Mouse (Mus musculus): Measurements from ENCODE around the gene Gm10638.

Gene Gm10638

GRCm38 (mm10) chr8:86735446-86736111 is 9.9 kb upstream of the Gm10638 start:
- DNase-seq (ENCODE audit: low spot score in 2 of 2), result no peak

- DNase-seq (ENCODE audit: low spot score in 2 of 2), result no peak
These were observed 4.6 kb upstream of the Gm10638 start for GRCm38 (mm10) chr8:86740899-86741298.

GRCm38 (mm10) chr8:86741627-86742026 is 3.9 kb upstream of the Gm10638 start:
- DNase-seq (ENCODE audit: low spot score in 2 of 2), result no peak

DNA sequence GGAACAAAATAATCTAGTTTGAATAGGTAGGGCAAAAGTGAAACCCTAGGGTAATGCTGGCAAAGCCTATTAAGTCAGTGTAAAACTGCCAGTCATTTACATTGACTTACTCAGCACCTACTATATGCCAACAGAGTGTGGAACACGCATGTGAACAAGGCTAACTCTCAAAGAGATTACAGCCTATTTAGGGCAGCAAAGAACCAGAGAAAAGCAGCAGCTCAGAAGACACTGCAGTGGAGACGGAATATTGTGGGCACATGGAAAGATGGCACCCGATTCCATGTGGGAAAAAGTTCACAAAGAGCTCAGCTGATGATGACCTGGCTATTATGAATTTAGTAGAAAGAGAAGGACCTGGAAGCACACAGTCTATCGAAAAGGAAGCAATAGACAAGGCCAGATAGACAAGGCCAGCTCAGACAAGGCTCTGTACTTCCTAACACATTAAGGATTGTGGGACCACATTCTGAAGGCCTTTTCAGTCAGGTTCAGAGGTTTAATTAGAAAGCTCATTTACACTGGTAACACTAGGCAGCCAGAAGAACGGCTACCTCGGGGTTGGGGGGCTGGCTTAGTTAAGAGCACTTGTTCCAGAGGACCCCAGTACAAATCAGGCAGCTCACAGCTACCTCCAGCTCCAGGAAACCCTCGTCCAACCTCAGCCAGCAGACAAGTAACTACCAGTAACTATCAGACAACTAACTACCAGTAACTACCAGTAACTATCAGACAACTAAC is 2.7 kb upstream of the Gm10638 start:
- DNase-seq (ENCODE audit: low spot score in 2 of 2), result no peak

- no peak for DNase-seq (ENCODE audit: low spot score in 2 of 2)
These were observed 932 bp upstream of the Gm10638 start for GRCm38 (mm10) chr8:86744313-86745220.

- DNase-seq (ENCODE audit: low spot score in 2 of 2), result peak; percentile 92 to 96
These were observed 489 bp downstream of the Gm10638 start for GRCm38 (mm10) chr8:86745935-86746441.

DNA sequence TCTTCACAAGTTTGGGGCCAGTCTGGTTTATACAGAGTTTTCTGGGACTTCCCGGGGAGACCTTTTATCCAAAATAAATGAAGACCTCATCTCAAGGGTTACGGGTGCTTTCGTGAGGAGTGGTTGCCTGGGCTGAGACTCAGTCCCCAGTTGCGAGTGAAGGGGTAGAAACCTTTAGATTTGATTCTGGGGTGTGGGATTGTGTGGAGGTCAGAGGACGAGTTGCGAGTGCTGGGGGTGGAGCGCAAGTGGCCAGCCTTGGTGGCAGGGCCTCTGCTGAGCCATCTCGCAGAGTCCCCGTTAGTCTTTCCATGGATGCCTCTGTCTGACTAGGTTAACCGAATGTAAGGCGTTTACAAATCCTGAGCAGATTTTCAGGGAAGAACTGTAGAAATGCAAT is 1.0 kb downstream of the Gm10638 start:
- DNase-seq (ENCODE audit: low spot score in 2 of 2), result peak in 1 of 2 experiments; percentile 10

GRCm38 (mm10) chr8:86749842-86750241 is 4.3 kb downstream of the Gm10638 start:
- DNase-seq (ENCODE audit: low spot score in 2 of 2), result no peak

GRCm38 (mm10) chr8:86756948-86757733 is 11.6 kb downstream of the Gm10638 start:
- DNase-seq (ENCODE audit: low spot score in 2 of 2), result peak in 1 of 2 experiments; percentile 4

- DNase-seq (ENCODE audit: low spot score in 2 of 2), result no peak
These were observed 13.2 kb downstream of the Gm10638 start for GRCm38 (mm10) chr8:86758651-86759050.

GRCm38 (mm10) chr8:86759090-86759491 is 13.6 kb downstream of the Gm10638 start:
- DNase-seq (ENCODE audit: low spot score in 2 of 2), result no peak

DNA sequence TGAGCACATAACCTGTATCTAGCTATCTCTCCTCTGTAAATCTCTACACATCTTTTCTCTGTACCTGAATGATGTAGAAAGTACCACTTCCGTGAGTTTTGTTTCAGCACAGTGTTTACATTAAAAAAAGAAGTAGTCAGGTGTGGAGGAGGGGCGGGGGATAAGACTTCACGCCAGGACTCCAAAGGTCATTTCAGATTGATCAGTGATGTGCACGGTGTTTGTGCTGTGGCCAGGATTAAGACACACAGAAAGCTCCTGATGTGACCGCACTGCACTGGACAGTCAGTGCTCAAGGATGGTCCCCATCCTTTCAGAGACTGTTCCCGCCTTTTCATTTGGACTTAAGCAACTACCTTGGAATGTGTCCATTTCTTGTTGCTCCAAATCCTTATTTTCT is 15.2 kb downstream of the Gm10638 start:
- DNase-seq (ENCODE audit: low spot score in 2 of 2), result no peak

DNA sequence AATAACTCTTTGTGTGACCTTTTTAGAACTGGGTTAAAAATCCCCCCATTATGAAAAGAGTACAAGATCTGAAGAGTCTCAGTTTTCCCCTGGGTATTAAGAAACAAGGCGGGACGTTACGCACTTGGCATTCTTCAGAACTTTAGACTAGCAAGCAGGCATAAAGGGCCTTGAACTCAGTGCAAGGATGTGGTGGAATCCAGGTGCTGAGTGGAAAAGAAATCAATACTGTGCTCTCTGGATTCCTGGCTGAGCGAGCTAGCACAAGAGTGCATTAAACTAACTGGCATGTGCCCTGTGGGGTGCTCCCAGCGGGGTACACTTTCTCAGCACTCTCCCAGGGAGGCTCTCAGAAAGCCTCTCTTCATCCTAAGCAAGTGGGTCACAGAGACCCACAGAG is 17.3 kb downstream of the Gm10638 start:
- DNase-seq (ENCODE audit: low spot score in 2 of 2), result no peak

DNA sequence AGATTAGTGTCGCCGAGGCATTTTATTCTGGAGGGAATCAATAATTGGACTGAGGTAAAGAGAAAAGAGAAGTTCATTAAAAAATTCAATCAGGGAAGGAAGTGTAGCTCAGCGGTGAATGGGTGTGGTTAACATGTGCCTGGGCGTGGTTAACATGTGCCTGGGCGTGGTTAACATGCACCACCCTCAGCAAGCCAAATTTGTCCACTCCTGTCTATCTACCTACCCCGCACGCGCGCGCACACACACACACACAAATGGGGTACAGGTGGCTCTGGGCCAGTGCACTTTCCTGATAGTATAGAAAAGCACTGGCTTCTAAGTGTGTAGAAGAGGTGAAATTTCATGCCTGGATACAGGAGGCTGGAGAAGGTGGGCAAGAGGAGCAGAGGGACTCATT is 19.7 kb downstream of the Gm10638 start:
- no peak for DNase-seq (ENCODE audit: low spot score in 2 of 2)

GRCm38 (mm10) chr8:86765669-86766068 is 20.2 kb downstream of the Gm10638 start:
- no peak for DNase-seq (ENCODE audit: low spot score in 2 of 2)

GRCm38 (mm10) chr8:86766548-86767211 is 21.2 kb downstream of the Gm10638 start:
- no peak for DNase-seq (ENCODE audit: low spot score in 2 of 2)

- no peak for DNase-seq (ENCODE audit: low spot score in 2 of 2)
These were observed 23.0 kb downstream of the Gm10638 start for GRCm38 (mm10) chr8:86768499-86768898.

DNA sequence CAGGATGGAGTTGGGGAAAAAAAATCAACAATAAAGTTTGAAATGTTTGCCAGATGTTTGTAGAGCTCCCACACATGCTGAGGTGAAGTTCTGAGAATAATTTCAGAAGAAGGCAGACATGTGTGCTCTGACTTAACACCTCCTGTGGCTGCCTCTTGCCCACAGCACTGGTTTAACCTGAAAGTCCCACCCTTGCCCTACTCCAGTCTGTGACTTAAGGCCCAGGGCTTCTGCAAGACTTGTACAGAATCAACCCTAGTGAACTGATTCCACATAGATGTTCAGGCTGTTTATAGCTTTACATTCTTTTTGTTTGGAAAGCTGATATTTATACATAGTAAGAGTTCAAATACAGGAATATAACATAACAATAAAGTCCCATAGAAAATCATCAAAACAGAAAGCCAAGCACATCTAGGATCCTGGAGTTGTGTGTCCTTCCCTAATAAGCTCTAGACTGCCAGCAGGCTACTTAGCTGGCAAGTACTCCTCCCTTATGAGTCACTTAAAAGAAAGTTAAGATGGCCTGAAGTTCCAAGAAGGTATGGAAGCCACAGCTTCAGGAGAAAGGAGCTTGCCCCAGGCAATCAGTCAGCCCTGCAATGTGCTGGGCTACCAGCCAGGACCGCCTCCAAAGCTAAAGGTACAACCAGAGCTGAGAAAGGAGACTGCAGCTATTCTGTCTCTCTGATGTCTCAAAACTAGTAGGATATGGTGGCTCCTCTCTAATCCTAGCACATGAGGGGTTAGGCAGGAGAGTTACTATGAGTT is 24.6 kb downstream of the Gm10638 start:
- DNase-seq (ENCODE audit: low spot score in 2 of 2), result no peak

- DNase-seq (ENCODE audit: low spot score in 2 of 2), result no peak
These were observed 33.7 kb downstream of the Gm10638 start for GRCm38 (mm10) chr8:86779207-86779606.

DNA sequence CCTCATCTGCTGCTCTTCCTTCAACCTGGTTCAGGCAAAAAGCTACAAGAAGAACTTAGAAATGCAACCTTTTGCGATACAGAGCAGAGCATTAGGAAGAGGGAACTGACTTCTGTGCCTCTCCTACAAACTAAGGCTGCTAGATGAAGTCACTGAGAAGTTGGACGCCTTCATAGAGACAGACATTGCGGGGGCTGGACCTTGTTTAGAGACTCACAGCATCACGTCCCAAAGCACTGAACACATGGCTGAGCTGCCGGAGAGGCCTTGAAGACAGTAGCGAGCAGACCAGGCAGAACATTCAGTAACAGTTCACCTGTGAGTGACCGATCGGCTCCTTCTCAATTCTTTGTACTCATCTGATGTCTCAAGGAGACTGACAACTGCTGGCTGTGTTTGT is 35.6 kb downstream of the Gm10638 start:
- DNase-seq (ENCODE audit: low spot score in 2 of 2), result no peak
